Mouse (Mus musculus) skeletal muscle tissue, postnatal 0 days (tissue): Measurements from ENCODE around the gene Slc16a4. TPM values are rescaled to one million over a fixed set of nuclear protein-coding genes. Genes with fewer than 3 reads are reported as not detected.

Experiments used
- polyA plus RNA-seq: library from polyadenylated mRNA; unstranded; fragments of >200 nt; fragmentation: Nextera tagmentation; extraction: Ambion mirVana; gene quantifications from 2 replicates; pipeline ENCODE4 v1.2.1, GENCODE M21; 2015

Slc16a4 gene
- 0.71 and 1.2 TPM in 2 replicates for polyA plus RNA-seq

DNA sequence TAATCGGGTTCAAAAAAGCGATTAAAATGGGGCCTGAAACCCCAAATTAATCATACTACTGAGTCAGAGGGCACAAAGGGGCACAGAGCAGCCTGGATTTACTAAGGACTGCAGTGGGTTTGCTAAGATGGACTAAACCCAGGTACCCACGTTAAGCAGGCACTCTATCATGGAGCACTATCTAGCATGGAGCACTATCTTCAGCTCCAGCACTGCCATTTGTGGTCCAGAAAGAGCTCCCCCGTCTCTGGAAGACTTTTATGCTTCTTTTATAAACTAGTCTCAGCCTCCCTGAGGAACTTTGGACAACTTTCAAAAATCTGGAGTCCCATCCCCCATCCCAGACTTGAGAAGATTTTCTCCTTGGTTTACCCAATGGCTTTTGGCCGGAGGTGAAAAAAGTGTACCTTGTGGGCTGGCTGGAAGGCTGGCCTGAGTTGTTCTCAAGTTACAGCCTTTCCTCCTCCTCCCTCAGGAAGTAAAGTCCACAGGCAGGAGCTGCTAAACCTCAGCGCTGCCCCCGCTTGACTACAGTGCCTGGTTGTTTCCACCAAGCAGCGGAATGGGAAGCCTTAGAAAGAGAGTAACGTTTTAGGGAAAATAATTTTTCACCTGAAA is at the start of gene Slc16a4:
TSS of gene Slc16a4 (plus strand) at position 467 of the 618 bp plus-strand sequence.

GRCm38 (mm10) chr3:107278479-107279269 is 12.4 kb upstream of the Slc16a4 start, which contains the start of gene Lamtor5:
Gene Lamtor5, plus strand, starts transcription at chr3:107278858.

GRCm38 (mm10) chr3:107333381-107334201 is 42.6 kb downstream of the Slc16a4 start, which contains the start of gene Rbm15:
Gene Rbm15, minus strand, starts transcription at chr3:107333673.

Other genes with a start within 250 kb of the Slc16a4 start
- 0.15 and 0.19 TPM in 2 replicates for gene Kcna2, start 190.1 kb upstream of the Slc16a4 start, polyA plus RNA-seq
- gene Kcna10, start 108.2 kb upstream of the Slc16a4 start, polyA plus RNA-seq, result 1.5 and 2.3 TPM in 2 replicates
- gene Cym, start 69.5 kb upstream of the Slc16a4 start, polyA plus RNA-seq, result 1.0 TPM in 1 of 2 replicates, not detected in the other
- gene A630076J17Rik, start 60.6 kb upstream of the Slc16a4 start, polyA plus RNA-seq, result not detected in 2 replicates
- not detected in 2 replicates for gene Prok1, start 51.5 kb upstream of the Slc16a4 start, polyA plus RNA-seq
- gene Lamtor5, start 12.4 kb upstream of the Slc16a4 start, polyA plus RNA-seq, result 142 and 148 TPM in 2 replicates
- 7.4 and 8.3 TPM in 2 replicates for gene Rbm15, start 42.4 kb downstream of the Slc16a4 start, polyA plus RNA-seq
- 5.6 and 6.5 TPM in 2 replicates for gene Kcnc4, start 168.3 kb downstream of the Slc16a4 start, polyA plus RNA-seq
- 0.45 and 0.78 TPM in 2 replicates for gene Slc6a17, start 226.8 kb downstream of the Slc16a4 start, polyA plus RNA-seq